Mouse (Mus musculus): ENCODE measurements around the gene Sobp. TPM values are rescaled to one million over a fixed set of nuclear protein-coding genes. Genes with fewer than 3 reads are reported as not detected.

Gene Sobp
- polyA plus RNA-seq (2015; fragmentation: Nextera tagmentation; extraction: Ambion mirVana) = 2.1 TPM in 2 replicates

DNA sequence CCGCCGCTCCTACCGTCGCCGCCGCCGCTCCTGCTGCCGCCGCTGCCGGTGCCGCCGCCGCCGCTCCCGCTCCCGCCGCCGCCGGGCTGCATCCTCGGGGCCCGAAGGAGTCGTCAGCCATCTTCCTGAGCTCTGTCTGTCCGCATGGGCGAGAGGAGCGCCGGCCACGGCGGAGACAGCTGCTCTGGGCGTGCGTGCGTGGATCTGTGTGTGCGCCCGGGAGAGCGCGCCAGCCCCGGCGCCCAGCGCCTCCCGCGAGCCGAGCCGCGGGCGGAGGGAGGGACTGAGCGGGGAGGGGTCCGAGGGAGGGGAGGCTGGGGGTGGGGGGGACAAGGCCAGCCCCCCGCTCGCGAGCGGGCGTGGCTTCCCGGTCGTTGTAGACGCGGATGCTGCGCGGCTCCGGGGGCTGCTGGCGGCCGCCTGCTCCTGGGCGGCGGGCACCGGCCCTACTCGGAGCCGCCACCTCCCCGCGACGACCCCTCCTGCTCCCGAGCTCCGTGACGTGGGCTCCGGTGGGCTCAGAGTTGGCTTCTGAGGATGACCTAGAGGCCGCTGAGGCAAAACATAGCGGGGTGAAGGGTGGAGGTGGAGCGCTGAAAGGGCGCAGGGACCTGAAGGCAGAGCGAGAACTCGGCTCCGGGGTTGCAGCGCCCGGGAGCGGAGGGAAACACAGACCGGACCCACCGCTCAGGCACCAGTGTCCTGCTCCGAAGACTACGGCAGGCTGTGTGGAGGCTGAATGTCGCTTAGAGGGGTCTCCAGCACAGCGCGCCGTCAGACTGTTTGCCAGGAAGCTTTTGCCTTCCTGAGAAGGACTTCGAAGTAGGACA, at the start of gene Sobp, which contains the start of gene 9030612E09Rik:
Gene Sobp (minus strand): TSS at position 205 of the 830 bp plus-strand sequence.
Gene 9030612E09Rik (plus strand): TSS at position 379 of the 830 bp plus-strand sequence.
- ATAC-seq (replicated peaks; ENCODE audit: low FRiP score) = peak; percentile 67
- H3K9ac ChIP-seq = peak within 1 kb of the TSS; percentile 73
- H3K27me3 ChIP-seq = peaks cover 77% of the 10 kb centered on the region
- no peaks in the 10 kb centered on the region for H3K36me3 ChIP-seq
- H3K4me1 ChIP-seq = peaks cover 36% of the 10 kb centered on the region
- WGBS = under 1% methylated on average over 81 of the region's 91 CpGs
- H3K4me3 ChIP-seq (replicated peaks) = peak within 1 kb of the TSS; percentile 87
- H3K27ac ChIP-seq = peak within 1 kb of the TSS; percentile 79
- peak within 1 kb of the TSS; percentile 98 for H3K4me2 ChIP-seq
- H3K9me3 ChIP-seq (replicated peaks) = no peaks in the 10 kb centered on the region

DNA sequence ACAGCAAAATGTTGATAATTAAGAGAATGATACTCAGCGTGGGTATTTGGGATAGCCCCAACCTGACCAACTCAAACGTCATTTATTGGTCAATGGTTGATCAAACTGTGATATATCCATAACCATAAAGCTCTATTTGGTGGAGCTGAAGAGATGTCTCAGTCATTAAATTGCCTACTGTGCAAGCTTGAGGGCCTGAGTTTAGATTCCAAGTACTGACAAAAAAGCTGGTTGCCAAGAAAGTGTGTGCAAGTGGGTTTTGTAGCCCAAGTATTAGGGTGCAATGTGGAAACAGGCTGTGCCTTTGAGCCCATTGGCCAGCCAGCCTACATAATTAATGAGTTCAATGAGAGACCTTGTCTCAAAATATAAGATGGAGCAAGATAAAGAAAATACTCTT, 49.1 kb upstream of the Sobp start:
- no peaks in the 10 kb centered on the region for H3K36me3 ChIP-seq
- 89% methylated on average over 2 of the region's 2 CpGs for whole genome bisulfite sequencing
- H3K4me1 ChIP-seq = peaks cover 11% of the 10 kb centered on the region; the same call in 1 of the 2 replicates
- no peaks in the 10 kb centered on the region for H3K27me3 ChIP-seq
- H3K4me3 ChIP-seq (replicated peaks) = no peak overlapping the region
- H3K9ac ChIP-seq = no peak overlapping the region
- no peak overlapping the region for H3K27ac ChIP-seq
- H3K4me2 ChIP-seq = no peak overlapping the region
- H3K9me3 ChIP-seq (replicated peaks) = no peaks in the 10 kb centered on the region
- no peak for ATAC-seq (replicated peaks; ENCODE audit: low FRiP score)

DNA sequence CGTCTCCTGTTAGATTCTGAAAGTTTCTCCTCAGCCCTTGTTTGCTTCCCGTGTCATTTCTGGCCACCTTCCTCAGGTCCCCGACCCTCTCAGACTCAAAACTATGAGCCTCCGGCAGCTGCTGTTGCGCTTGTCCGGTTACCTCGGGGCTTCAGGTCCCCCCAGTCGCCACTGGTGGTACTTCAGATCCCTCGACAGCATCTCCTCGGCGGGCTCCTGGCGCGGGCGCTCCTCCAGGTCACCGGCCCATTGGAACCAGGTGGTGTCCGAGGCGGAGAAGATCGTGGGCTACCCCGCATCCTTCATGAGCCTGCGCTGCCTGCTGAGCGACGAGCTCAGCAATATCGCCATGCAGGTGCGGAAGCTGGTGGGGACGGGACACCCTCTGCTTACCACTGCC, 47.3 kb upstream of the Sobp start:
- Histone ChIP-seq H3K4me1 (peaks cover 11% of the 10 kb centered on the region; the same call in 1 of the 2 replicates), H3K36me3 (no peaks in the 10 kb centered on the region), H3K4me2 (peak overlapping the region; percentile 89), H3K27ac (peak overlapping the region; percentile 95), H3K9me3 (replicated peaks) (no peaks in the 10 kb centered on the region), H3K9ac (peak overlapping the region; percentile 96), H3K27me3 (no peaks in the 10 kb centered on the region), H3K4me3 (replicated peaks) (peak overlapping the region; percentile 94)
- peak; percentile 59 for ATAC-seq (replicated peaks; ENCODE audit: low FRiP score)
- WGBS = under 1% methylated on average over 25 of the region's 25 CpGs

DNA sequence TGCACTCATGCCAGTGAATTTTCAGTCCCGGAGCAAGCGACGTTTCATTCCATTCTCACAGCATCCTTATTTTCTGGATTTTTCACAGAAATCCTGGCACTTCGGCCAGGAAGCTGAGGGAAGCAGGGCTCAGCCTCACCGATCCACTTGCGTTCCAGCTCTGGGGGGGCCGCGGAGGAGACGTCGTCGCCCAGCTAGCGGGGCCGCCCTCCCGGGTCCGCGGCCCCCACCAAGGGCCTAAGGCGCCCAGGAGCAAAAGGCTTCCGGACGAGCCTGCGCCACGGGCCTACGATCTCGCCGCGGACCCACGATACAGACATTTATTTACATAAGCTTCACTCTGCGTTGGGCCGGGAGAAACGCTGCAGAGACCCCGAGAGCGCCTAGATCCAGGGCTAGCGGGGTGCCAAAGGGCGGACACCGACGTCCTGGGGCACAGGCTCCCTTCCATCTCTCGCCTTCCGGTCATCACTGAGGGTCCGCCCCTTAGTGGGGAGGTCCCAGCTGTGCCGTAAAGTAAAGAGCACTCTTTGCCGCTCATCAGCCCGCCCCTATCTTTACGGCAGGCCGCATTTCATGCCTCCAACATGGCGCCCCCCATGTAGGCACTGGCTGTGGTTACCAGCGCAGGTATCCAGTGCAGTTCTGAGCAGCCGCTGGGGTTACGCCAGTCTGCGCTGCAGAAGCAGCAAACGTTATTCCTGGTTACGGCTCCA, 46.7 kb upstream of the Sobp start, which contains the start of gene Pdss2:
Gene Pdss2 (plus strand): TSS at position 577 of the 716 bp plus-strand sequence.
- WGBS = under 1% methylated on average over 50 of the region's 50 CpGs

DNA sequence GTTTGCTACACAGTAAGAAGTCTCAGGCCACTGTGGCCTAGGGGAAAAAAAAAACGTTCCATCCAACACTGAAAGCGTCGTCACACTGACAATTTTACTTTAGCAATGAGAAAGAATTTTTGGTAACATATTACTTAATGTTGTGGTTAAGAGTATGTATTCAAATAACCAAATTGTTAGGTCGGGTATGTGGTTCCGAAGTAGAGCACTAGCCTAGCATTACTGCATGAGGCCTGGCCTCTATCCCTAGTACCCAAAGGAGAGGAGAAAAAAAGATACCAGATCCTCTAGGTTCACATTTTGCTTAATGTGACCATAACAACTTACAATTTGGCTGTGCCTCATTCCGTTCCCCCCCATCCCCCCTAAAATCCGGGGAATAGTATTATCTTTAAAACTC, 46.1 kb upstream of the Sobp start:
- H3K4me3 ChIP-seq (replicated peaks) = peak overlapping the region; percentile 94
- no peaks in the 10 kb centered on the region for H3K27me3 ChIP-seq
- H3K4me1 ChIP-seq = peaks cover 11% of the 10 kb centered on the region; the same call in 1 of the 2 replicates
- 14% methylated on average over 7 of the region's 7 CpGs for WGBS
- no peak for ATAC-seq (replicated peaks; ENCODE audit: low FRiP score)
- H3K4me2 ChIP-seq = peak overlapping the region; percentile 89
- no peaks in the 10 kb centered on the region for H3K9me3 ChIP-seq (replicated peaks)
- peak overlapping the region; percentile 96 for H3K9ac ChIP-seq
- H3K27ac ChIP-seq = peak overlapping the region; percentile 95
- H3K36me3 ChIP-seq = no peaks in the 10 kb centered on the region

More for the DNA sequence above, 46.7 kb upstream of the Sobp start, which contains the start of gene Pdss2:
- H3K4me3 ChIP-seq (replicated peaks) = peak within 1 kb of the TSS; percentile 94
- H3K9me3 ChIP-seq (replicated peaks) = no peaks in the 10 kb centered on the region
- peak within 1 kb of the TSS; percentile 96 for H3K9ac ChIP-seq
- no peaks in the 10 kb centered on the region for H3K27me3 ChIP-seq
- H3K27ac ChIP-seq = peak within 1 kb of the TSS; percentile 95
- H3K4me2 ChIP-seq = peak within 1 kb of the TSS; percentile 89
- no peaks in the 10 kb centered on the region for H3K36me3 ChIP-seq
- peak; percentile 99 for ATAC-seq (replicated peaks; ENCODE audit: low FRiP score)
- peaks cover 11% of the 10 kb centered on the region; the same call in 1 of the 2 replicates for H3K4me1 ChIP-seq

DNA sequence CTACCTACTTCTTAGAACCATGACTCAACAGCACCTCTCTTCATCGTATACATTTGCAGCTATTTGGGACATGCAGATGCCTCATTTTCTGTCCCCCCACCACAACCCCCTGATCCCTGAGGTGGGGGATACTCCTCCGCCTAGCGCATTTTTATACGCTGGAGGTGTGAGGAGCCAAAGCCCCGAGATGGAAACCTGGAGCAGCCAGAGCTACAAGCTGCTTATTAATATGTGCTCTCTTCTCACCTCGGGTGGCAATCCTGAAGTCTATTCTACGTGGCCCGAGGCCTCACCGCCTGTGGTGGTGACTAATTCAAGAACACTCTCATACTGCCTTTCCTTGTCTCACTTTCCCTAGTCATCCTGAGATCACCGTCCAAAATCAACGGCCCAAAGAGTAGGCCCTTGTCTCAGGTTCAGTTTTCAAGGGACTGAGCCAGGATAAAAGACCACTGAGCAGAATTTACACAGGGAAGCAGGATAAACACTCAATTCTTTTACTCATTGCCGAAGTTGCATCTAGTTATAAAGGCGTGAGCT, 43.1 kb upstream of the Sobp start:
- H3K27me3 ChIP-seq = no peaks in the 10 kb centered on the region
- no peaks in the 10 kb centered on the region for H3K36me3 ChIP-seq
- no peak overlapping the region for H3K4me3 ChIP-seq (replicated peaks)
- H3K27ac ChIP-seq = no peak overlapping the region
- no peak for ATAC-seq (replicated peaks; ENCODE audit: low FRiP score)
- peaks cover 8% of the 10 kb centered on the region; the same call in 1 of the 2 replicates for H3K4me1 ChIP-seq
- H3K4me2 ChIP-seq = no peak overlapping the region
- WGBS = 93% methylated on average over 13 of the region's 13 CpGs
- no peak overlapping the region for H3K9ac ChIP-seq
- H3K9me3 ChIP-seq (replicated peaks) = no peaks in the 10 kb centered on the region

DNA sequence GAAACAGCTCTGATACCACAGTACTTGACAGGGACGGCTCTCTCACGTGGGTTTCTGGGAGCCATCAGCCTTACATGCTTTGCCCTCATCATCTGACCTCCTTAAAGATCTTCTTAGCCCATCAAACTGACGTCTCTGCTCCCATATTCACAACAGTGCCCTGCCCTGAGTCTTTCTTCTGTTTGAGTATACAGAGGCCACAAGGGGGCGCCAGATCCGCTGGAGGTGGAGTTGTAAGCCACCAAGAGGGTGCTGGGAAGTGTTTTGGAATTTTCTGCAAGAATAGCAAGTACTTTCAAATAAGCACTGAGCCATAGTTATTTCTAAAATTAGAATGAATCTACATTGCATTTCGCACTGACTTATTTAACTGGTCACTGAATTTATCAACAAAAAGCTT, 37.5 kb upstream of the Sobp start:
- H3K4me2 ChIP-seq = no peak overlapping the region
- H3K27me3 ChIP-seq = no peaks in the 10 kb centered on the region
- H3K36me3 ChIP-seq = no peaks in the 10 kb centered on the region
- no peak overlapping the region for H3K9ac ChIP-seq
- H3K27ac ChIP-seq = no peak overlapping the region
- ATAC-seq (replicated peaks; ENCODE audit: low FRiP score) = no peak
- no peaks in the 10 kb centered on the region for H3K9me3 ChIP-seq (replicated peaks)
- H3K4me1 ChIP-seq = no peaks in the 10 kb centered on the region
- WGBS = 52% methylated on average over 6 of the region's 6 CpGs
- H3K4me3 ChIP-seq (replicated peaks) = no peak overlapping the region

DNA sequence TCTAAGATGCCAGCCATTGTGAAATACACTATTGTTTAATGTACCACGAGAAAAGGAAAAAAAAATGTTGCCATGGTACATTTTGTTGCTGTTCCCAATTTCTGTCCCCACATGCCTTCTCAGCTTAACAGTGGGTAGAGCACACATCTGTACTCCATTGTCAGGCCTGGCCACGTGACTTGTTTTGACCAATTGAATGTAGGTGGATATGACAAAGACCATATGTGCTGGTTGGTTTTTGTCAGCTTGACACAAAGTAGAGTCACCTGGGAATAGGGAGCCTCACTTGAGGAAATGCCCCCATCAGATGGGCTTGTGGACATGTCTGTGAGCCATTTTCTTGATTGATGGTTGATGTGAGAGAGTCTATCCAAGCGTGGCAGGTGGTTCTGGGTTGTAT, 29.5 kb upstream of the Sobp start:
- Histone ChIP-seq H3K27ac (no peak overlapping the region), H3K36me3 (no peaks in the 10 kb centered on the region), H3K4me3 (replicated peaks) (no peak overlapping the region), H3K4me1 (no peaks in the 10 kb centered on the region), H3K9ac (no peak overlapping the region), H3K27me3 (no peaks in the 10 kb centered on the region), H3K4me2 (no peak overlapping the region), H3K9me3 (replicated peaks) (no peaks in the 10 kb centered on the region)
- WGBS = 79% methylated on average over 3 of the region's 3 CpGs
- ATAC-seq (replicated peaks; ENCODE audit: low FRiP score) = no peak

DNA sequence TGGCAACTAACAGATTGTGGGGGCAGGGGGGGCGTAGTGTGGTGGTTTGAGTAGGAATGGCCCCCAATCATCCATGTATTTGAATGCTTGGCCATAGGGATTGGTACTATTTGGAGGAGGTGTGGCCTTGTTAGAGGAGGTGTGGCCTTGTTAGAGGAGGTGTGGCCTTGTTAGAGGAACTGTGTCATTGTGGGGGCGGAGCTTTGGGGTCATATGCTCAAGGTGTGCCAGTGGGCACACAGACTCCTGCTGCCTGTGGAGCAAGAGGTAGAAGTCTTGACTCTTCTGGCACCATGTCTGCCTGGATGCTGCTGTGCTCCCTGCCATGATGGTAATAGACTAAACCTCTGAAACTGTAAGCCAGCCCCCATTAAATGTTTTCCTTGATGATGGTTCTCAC, 25.9 kb upstream of the Sobp start:
- no peak overlapping the region for H3K9ac ChIP-seq
- 86% methylated on average over 2 of the region's 2 CpGs for WGBS
- ATAC-seq (replicated peaks; ENCODE audit: low FRiP score) = no peak
- no peak overlapping the region for H3K27ac ChIP-seq
- H3K4me2 ChIP-seq = no peak overlapping the region
- no peaks in the 10 kb centered on the region for H3K4me1 ChIP-seq
- no peaks in the 10 kb centered on the region for H3K36me3 ChIP-seq
- H3K9me3 ChIP-seq (replicated peaks) = no peaks in the 10 kb centered on the region
- H3K27me3 ChIP-seq = no peaks in the 10 kb centered on the region
- no peak overlapping the region for H3K4me3 ChIP-seq (replicated peaks)

DNA sequence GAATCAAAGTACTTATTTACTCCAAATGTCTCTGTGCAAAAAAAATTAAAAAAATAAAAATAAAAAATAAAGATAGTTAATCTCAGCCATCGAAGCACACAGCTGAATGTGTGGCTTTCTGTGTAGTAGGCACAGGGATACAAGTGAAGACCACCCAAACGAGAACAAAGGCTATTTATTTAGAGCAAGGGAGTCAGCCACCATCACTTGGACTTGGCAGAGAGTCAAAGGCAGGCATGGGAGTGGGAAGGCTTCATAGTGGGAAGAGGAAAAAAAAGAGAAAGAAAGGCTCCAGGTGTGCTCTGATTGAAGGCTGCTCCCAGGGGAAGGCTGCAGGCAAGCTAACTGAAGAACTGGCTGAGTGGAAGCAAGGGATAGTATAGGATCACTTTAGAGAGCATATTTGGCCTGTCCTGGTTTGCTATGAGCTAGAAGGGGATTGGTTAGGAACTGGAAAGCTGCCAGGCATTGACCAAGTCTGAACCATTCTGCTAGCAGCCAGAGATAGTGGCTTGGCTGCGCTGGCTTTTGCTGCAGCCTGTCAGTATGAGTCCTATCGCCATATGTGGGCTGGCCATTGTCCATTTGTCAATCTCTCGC, 6.1 kb upstream of the Sobp start:
- no peak overlapping the region for H3K4me2 ChIP-seq
- H3K4me1 ChIP-seq = peaks cover 4% of the 10 kb centered on the region
- H3K27me3 ChIP-seq = peaks cover 33% of the 10 kb centered on the region
- WGBS = 54% methylated on average over 5 of the region's 5 CpGs
- no peak overlapping the region for H3K4me3 ChIP-seq (replicated peaks)
- H3K9ac ChIP-seq = no peak overlapping the region
- no peak overlapping the region for H3K27ac ChIP-seq
- no peaks in the 10 kb centered on the region for H3K9me3 ChIP-seq (replicated peaks)
- no peak for ATAC-seq (replicated peaks; ENCODE audit: low FRiP score)
- H3K36me3 ChIP-seq = no peaks in the 10 kb centered on the region

DNA sequence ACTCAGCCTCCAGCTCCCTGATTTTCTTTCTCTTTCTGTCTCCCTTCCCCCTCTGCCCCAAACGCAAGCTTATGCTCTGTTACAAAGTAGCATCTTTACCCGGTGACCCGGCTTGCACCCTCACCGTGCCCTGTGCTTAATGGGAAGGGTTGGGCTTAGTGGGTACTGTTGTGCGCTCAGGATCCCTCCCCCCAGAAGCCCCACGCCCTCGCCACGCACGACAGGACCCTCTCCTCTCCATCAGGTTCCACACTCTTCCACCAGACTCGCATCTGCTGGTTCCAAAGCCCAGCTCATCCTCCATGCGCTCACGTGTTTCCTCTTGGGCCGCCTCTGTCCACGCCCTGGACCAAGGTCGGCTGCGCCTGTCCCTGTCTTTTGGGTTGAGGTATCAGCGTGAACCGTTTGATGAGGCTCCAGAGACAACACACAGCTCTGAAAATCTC, 849 bp upstream of the Sobp start:
- 0% methylated on average over 18 of the region's 18 CpGs for WGBS
- Histone ChIP-seq H3K4me1 (peaks cover 36% of the 10 kb centered on the region), H3K27me3 (peaks cover 75% of the 10 kb centered on the region), H3K27ac (no peak overlapping the region), H3K9ac (peak overlapping the region; percentile 73), H3K4me2 (peak overlapping the region; percentile 98), H3K4me3 (replicated peaks) (peak overlapping the region; percentile 87), H3K9me3 (replicated peaks) (no peaks in the 10 kb centered on the region), H3K36me3 (no peaks in the 10 kb centered on the region)
- peak; percentile 38; the same call in 1 of the 2 replicates for ATAC-seq (replicated peaks; ENCODE audit: low FRiP score)

Data from kidney, embryonic 15.5 days (tissue).